Mouse (Mus musculus): Measurements from ENCODE around the gene Shcbp1l. TPM values are rescaled to one million over a fixed set of nuclear protein-coding genes. Genes with fewer than 3 reads are reported as not detected.
"Not testable (repeated sequence)": the region's sequence is repeated elsewhere in the genome, so short reads cannot be mapped to it uniquely, and the experiment has no call there.

Gene Shcbp1l
- polyA plus RNA-seq, 1 experiment from 2014 or later = 0.13 TPM

DNA sequence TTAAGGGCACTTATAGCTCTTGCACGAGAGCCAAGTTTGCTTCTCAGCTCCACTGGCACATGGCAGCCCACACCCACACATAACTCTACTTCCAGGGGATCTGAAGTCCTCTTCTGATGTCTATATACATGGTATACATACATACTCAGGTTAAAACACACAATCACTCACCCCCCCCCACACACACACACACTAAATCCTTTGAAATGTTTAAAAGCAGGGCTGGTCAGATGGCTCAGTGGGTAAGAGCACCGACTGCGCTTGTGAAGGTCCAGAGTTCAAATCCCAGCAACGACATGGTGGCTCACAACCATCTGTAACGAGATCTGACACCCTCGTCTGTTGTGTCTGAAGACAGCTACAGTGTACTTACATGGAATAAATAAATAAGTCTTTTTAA lies 13.2 kb upstream of the Shcbp1l start:
- ChIA-PET POLR2A (no interaction called here), CTCF (no interaction called here)
- DNase-seq (ENCODE audit: low read depth, low spot score) (no peak), ATAC-seq (no peak)
- in situ Hi-C loops (cut with MboI; ENCODE audit: low pct_unique_long_range_greater_than_20kb) = no loop called here
- H3K27me3 ChIP-seq = no peaks in the 10 kb centered on the region
- TF ChIP-seq CTCF (IDR thresholded peaks at IDR 0.05) = no peak

DNA sequence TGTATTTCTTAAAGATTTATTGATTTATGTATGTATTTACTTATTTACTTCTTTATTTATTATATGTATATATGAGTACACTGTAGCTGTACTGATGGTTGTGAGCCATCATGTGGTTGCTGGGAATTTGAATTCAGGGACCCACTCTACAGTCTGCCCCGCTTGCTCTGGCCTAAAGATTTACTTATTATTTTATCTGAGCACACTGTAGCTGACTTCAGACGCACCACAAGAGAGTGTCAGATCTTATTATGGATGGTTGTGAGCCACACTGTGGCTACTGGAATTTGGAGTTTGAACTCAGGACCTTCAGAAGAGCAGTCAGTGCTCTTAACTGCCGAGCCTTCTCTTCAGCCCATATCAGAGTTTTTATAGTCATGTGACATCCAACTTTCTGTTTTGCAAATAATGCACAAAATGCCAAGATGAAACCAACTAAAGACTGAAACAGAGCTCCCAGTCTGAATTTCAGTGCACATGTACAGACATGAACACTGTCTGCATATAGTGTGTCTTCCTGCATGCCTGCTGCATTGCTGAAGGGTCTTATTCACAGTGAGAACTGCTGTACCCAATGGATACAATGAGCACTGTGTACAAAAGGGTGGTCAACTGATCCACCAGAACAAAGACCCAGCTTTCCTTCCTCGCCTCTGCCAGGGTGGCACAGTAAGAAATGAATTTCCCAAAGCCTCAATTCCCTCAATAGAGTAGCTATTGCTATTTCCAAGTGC lies 12.1 kb upstream of the Shcbp1l start:
- DNase-seq (ENCODE audit: low read depth, low spot score); H3K27me3 ChIP-seq; ATAC-seq; POLR2A ChIA-PET; CTCF ChIA-PET; in situ Hi-C loops (cut with MboI; ENCODE audit: low pct_unique_long_range_greater_than_20kb): not testable (repeated sequence)

DNA sequence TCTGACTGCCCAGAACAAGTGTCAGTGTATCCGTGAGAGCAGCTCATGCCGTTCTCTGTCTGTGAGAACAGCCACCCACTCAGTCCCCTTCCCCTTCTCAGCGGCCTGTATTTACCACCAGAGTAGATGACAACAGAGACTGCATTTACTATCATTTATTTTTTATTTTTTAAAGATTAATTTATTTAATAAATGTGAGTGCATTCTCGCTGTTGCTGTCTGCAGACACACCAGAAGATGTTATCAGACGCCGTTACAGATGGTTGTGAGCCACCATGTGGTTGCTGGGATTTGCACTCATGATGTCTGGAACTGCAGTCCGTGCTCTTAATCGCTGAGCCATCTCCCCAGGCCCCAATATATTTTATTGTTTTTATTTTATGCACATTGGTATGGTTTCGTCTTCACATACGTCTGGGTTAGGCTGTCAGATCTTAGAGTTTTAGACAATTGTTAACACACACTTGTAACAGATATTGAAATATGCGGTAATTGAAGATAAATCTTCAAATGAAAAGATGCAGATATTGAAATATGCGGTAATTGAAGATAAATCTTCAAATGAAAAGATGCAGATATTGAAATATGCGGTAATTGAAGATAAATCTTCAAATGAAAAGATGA lies 11.5 kb upstream of the Shcbp1l start:
- CTCF ChIA-PET; H3K27me3 ChIP-seq; DNase-seq (ENCODE audit: low read depth, low spot score); in situ Hi-C loops (cut with MboI; ENCODE audit: low pct_unique_long_range_greater_than_20kb); ATAC-seq; POLR2A ChIA-PET: not testable (repeated sequence)

DNA sequence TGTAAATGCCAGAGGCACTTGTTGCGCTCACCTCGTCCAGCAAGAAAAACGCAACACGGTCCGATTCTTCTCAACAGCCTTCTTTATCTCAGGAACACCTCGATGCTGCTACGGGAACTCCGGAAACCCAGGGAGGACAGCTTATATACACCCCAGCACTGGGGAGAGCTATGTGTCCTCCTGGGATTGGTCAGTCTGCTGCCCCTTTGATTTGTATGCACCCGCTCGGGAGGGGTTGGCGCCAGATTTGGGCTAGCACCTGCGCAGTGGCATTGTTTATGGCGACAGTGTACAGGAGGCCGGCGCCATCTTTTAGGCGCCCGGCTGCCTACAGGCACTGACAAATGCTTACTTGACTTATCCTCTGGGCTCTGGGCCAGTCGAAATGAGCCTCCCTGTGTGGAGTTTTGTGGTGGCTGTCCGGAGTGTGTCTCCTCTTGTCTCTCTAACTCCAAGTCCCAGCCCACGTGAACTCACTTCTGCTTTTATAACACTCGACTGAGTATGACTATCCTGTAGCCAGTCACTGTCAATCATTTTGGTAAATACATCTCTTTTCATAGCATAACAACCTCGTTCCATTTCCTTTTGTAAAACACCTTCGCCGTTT lies 10.7 kb upstream of the Shcbp1l start:
- DNase-seq (ENCODE audit: low read depth, low spot score); POLR2A ChIA-PET; in situ Hi-C loops (cut with MboI; ENCODE audit: low pct_unique_long_range_greater_than_20kb); H3K27me3 ChIP-seq; ATAC-seq: not testable (repeated sequence)
- CTCF ChIA-PET = interaction anchor here (1.6 kb wide), 1 partner anchor 17 kb away, joined by 3 read pairs; no protein-coding TSS in a partner anchor

DNA sequence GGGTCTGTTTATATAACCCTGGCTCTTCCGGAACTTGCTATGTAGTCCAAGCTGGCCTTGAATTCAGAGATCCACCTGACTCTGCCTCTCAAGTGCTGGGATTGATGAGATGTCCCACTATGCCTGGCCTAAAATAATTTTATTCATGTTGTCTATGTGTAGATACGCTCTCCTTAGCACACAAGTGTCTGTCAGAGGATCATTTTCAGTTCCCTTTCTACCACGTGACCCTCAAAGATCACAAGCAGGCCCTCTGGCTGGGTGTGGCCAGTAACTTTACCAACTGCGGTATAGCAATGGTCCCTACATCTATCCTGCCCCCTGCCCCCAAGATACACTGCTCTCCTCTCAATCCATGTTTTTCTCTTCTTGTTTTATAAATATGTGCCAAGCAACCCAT lies 10.0 kb upstream of the Shcbp1l start:
- in situ Hi-C loops (cut with MboI; ENCODE audit: low pct_unique_long_range_greater_than_20kb) = no loop called here
- TF ChIP-seq CTCF (IDR thresholded peaks at IDR 0.05) = no peak
- H3K27me3 ChIP-seq = no peaks in the 10 kb centered on the region
- ChIA-PET CTCF (interaction anchor here (1.1 to 1.6 kb wide), 2 partner anchors 16 to 523 kb away, joined by 3 read pairs; no protein-coding TSS in a partner anchor), POLR2A (no interaction called here)
- ATAC-seq (no peak), DNase-seq (ENCODE audit: low read depth, low spot score) (no peak)

DNA sequence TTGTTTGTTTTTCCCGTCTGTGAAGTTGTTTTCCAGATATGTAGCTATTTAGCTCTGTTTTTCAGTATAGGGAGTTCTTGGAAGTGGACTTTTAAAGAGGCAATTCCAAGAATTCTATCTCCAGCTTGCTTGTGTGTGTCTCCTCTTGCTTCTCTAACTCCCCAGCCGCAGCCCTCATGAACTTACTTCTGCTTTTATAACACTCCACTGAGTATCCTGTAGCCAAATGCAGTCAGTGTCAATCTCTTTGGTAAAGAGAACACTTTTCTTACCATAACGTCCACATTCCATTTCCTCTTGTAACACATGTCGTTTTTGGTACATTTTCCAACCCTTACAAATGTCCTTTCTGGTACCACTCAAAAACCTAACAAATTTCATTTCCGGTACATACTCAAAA lies 9.2 kb upstream of the Shcbp1l start:
- CTCF ChIA-PET = interaction anchor here (0.7 to 1.6 kb wide), 3 partner anchors 9 to 523 kb away, joined by 3 read pairs; no protein-coding TSS in a partner anchor
- ATAC-seq; in situ Hi-C loops (cut with MboI; ENCODE audit: low pct_unique_long_range_greater_than_20kb); DNase-seq (ENCODE audit: low read depth, low spot score); H3K27me3 ChIP-seq: not testable (repeated sequence)
- POLR2A ChIA-PET = interaction anchor here (0.6 kb wide), 2 partner anchors 12 to 68 kb away, joined by 3 to 4 read pairs; no protein-coding TSS in a partner anchor

DNA sequence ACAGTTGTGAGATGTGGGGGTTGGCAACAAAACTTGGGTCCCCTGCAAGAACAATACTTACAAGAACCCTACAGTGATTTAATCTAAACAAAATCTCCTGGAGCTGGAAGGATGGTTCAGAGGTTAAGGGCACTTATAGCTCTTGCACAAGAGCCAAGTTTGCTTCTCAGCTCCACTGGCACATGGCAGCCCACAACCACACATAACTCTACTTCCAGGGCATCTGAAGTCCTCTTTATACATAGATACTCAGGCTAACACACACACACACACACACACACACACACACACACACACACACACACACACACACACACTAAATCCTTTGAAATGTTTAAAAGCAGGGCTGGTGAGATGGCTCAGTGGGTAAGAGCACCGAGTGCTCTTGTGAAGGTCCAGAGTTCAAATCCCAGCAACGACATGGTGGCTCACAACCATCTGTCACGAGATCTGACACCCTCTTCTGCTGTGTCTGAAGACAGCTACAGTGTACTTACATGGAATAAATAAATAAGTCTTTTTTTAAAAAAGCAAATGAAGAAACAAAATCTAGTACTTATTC lies 8.6 kb upstream of the Shcbp1l start:
- DNase-seq (ENCODE audit: low read depth, low spot score); ATAC-seq; H3K27me3 ChIP-seq; in situ Hi-C loops (cut with MboI; ENCODE audit: low pct_unique_long_range_greater_than_20kb): not testable (repeated sequence)
- CTCF ChIA-PET = interaction anchor here (0.7 kb wide), 1 partner anchor 8 kb away, joined by 3 read pairs; no protein-coding TSS in a partner anchor
- POLR2A ChIA-PET = interaction anchor here (0.6 kb wide), 2 partner anchors 12 to 69 kb away, joined by 3 to 4 read pairs; no protein-coding TSS in a partner anchor

DNA sequence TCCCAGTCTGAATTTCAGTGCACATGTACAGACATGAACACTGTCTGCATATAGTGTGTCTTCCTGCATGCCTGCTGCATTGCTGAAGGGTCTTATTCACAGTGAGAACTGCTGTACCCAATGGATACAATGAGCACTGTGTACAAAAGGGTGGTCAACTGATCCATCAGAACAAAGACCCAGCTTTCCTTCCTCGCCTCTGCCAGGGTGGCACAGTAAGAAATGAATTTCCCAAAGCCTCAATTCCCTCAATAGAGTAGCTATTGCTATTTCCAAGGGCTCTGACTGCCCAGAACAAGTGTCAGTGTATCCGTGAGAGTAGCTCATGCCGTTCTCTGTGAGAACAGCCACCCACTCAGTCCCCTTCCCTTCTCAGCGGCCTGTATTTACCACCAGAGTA lies 7.2 kb upstream of the Shcbp1l start:
- H3K27me3 ChIP-seq; POLR2A ChIA-PET; DNase-seq (ENCODE audit: low read depth, low spot score); in situ Hi-C loops (cut with MboI; ENCODE audit: low pct_unique_long_range_greater_than_20kb); ATAC-seq; CTCF ChIA-PET: not testable (repeated sequence)

DNA sequence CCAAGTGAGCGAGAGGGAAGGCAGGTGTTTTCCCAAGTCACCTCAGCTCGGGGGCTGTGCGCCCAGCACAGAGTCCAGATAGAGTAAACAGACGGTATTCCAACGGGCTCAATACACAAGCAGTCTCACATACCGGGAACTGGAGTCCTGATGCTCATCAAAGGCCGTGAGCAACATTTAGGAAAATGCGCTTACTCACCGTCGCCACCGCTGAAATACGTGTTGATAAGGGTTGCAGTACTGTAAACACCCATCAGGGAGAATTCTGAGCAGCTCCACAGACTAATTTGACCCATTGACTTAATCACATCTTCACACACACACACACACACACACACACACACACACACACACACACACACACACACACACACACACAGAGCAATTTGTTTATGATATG lies 691 bp upstream of the Shcbp1l start:
- no peak for ATAC-seq
- TF ChIP-seq CTCF (IDR thresholded peaks at IDR 0.05) = no peak
- ChIA-PET POLR2A (no interaction called here), CTCF (interaction anchor here (0.6 kb wide), 1 partner anchor 8 kb away, joined by 3 read pairs; no protein-coding TSS in a partner anchor)
- peaks cover 18% of the 10 kb centered on the region for H3K27me3 ChIP-seq
- in situ Hi-C loops (cut with MboI; ENCODE audit: low pct_unique_long_range_greater_than_20kb) = no loop called here
- DNase-seq (ENCODE audit: low read depth, low spot score) = no peak

DNA sequence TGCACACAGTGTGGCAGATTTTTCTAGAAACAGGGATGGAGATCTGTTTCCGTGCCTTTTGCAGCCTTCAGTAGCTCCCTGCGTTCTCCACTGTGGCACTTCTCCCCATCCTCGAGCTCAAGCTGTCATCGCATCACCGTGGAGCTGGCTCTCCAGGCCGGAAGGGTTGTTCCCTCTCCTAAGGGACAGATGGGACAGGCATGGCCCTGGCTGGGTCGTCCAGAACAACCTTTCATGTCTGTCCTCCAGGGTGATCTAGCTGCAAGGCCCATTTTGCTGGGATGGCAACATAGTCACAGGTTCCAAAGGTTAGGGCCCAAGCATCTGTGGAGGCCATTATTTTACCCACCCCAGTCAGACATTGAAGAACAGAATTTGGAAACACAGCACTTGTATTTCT lies 6.2 kb downstream of the Shcbp1l start:
- DNase-seq (ENCODE audit: low read depth, low spot score) (no peak), ATAC-seq (no peak)
- in situ Hi-C loops (cut with MboI; ENCODE audit: low pct_unique_long_range_greater_than_20kb) = loop anchor here (10.0 kb wide), 1 partner anchor 314 kb away; the partner anchor contains the start of genes Rgs16 and Rnasel
- H3K27me3 ChIP-seq = peaks cover 4% of the 10 kb centered on the region
- POLR2A ChIA-PET = no interaction called here
- CTCF ChIA-PET = interaction anchor here (0.9 kb wide), 1 partner anchor 16 kb away, joined by 3 read pairs; no protein-coding TSS in a partner anchor
- no peak for TF ChIP-seq CTCF (IDR thresholded peaks at IDR 0.05)

Data from Patski (cell line).